Mouse (Mus musculus): ENCODE data around the gene Gpc6. TPM values are rescaled to one million over a fixed set of nuclear protein-coding genes. Genes with fewer than 3 reads are reported as not detected.

Gene Gpc6
- polyA plus RNA-seq, 1 experiment from 2014 or later = 31.2 TPM

- no peaks in the 10 kb centered on the region for H3K27me3 ChIP-seq (ENCODE audit: control insufficient read depth, insufficient read depth, low read length)
- no peak overlapping the region for H3K27ac ChIP-seq (ENCODE audit: low read depth, low read length)
- no peak overlapping the region for H3K4me3 ChIP-seq (ENCODE audit: low read depth, low read length)
- WGBS = 71% methylated on average over 6 of the region's 6 CpGs
- H3K9ac ChIP-seq (ENCODE audit: low read length) = no peak overlapping the region
- no peaks in the 10 kb centered on the region for H3K9me3 ChIP-seq (ENCODE audit: control insufficient read depth, low read length)
- DNase-seq (ENCODE audit: low spot score) (no peak), ATAC-seq (ENCODE audit: insufficient read depth, low FRiP score, low TSS enrichment) (no peak)
- no peak overlapping the region for H3K4me2 ChIP-seq (ENCODE audit: low read depth)
- no peaks in the 10 kb centered on the region for H3K36me3 ChIP-seq (ENCODE audit: control insufficient read depth, insufficient read depth, low read length)
- no peaks in the 10 kb centered on the region for H3K4me1 ChIP-seq (ENCODE audit: control insufficient read depth, insufficient read depth, low read length)
Measured at GRCm38 (mm10) chr14:117498785-117499184, 573.7 kb downstream of the Gpc6 start.

DNA sequence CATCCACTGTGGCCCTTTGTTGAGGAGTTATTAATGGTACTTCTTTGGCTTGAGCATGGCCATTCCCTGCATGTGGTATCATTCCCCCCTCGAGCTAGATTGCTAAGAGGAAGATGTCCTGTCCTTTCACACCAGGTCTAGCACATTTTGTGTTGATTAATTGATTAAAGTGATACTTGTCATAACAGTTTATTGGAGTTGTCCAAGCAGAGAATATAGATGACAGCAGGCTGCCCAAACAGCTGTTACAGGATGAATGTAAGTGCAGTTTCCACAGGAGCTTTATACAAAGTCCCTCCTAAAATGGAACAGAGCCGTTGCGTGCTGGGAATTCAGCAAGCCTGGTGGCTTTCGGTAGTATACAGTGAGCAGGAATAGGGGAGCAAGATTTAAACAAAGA, 574.2 kb downstream of the Gpc6 start:
- Histone ChIP-seq H3K9ac (ENCODE audit: low read length) (no peak overlapping the region), H3K4me3 (ENCODE audit: low read depth, low read length) (no peak overlapping the region), H3K4me2 (ENCODE audit: low read depth) (no peak overlapping the region), H3K36me3 (ENCODE audit: control insufficient read depth, insufficient read depth, low read length) (no peaks in the 10 kb centered on the region), H3K27me3 (ENCODE audit: control insufficient read depth, insufficient read depth, low read length) (no peaks in the 10 kb centered on the region), H3K27ac (ENCODE audit: low read depth, low read length) (no peak overlapping the region), H3K4me1 (ENCODE audit: control insufficient read depth, insufficient read depth, low read length) (no peaks in the 10 kb centered on the region), H3K9me3 (ENCODE audit: control insufficient read depth, low read length) (no peaks in the 10 kb centered on the region)
- ATAC-seq (ENCODE audit: insufficient read depth, low FRiP score, low TSS enrichment) = no peak
- WGBS = 69% methylated on average over 4 of the region's 4 CpGs
- no peak for DNase-seq (ENCODE audit: low spot score)

- Histone ChIP-seq H3K36me3 (ENCODE audit: control insufficient read depth, insufficient read depth, low read length) (no peaks in the 10 kb centered on the region), H3K4me1 (ENCODE audit: control insufficient read depth, insufficient read depth, low read length) (no peaks in the 10 kb centered on the region), H3K4me2 (ENCODE audit: low read depth) (no peak overlapping the region), H3K27ac (ENCODE audit: low read depth, low read length) (no peak overlapping the region), H3K9ac (ENCODE audit: low read length) (no peak overlapping the region), H3K27me3 (ENCODE audit: control insufficient read depth, insufficient read depth, low read length) (no peaks in the 10 kb centered on the region), H3K9me3 (ENCODE audit: control insufficient read depth, low read length) (no peaks in the 10 kb centered on the region), H3K4me3 (ENCODE audit: low read depth, low read length) (no peak overlapping the region)
- ATAC-seq (ENCODE audit: insufficient read depth, low FRiP score, low TSS enrichment) (no peak), DNase-seq (ENCODE audit: low spot score) (no peak)
- WGBS = 74% methylated on average over 2 of the region's 2 CpGs
Measured at GRCm38 (mm10) chr14:117514829-117515228, 589.7 kb downstream of the Gpc6 start.

- ATAC-seq (ENCODE audit: insufficient read depth, low FRiP score, low TSS enrichment) = no peak
- no peak for DNase-seq (ENCODE audit: low spot score)
Measured at GRCm38 (mm10) chr14:117519574-117519973, 594.5 kb downstream of the Gpc6 start.

GRCm38 (mm10) chr14:117520706-117521105, 595.6 kb downstream of the Gpc6 start:
- 89% methylated on average over 2 of the region's 2 CpGs for WGBS
- no peaks in the 10 kb centered on the region for H3K27me3 ChIP-seq (ENCODE audit: control insufficient read depth, insufficient read depth, low read length)
- no peaks in the 10 kb centered on the region for H3K36me3 ChIP-seq (ENCODE audit: control insufficient read depth, insufficient read depth, low read length)
- no peaks in the 10 kb centered on the region for H3K4me1 ChIP-seq (ENCODE audit: control insufficient read depth, insufficient read depth, low read length)
- no peak for DNase-seq (ENCODE audit: low spot score)
- H3K9ac ChIP-seq (ENCODE audit: low read length) = no peak overlapping the region
- H3K4me3 ChIP-seq (ENCODE audit: low read depth, low read length) = no peak overlapping the region
- no peak overlapping the region for H3K4me2 ChIP-seq (ENCODE audit: low read depth)
- H3K27ac ChIP-seq (ENCODE audit: low read depth, low read length) = no peak overlapping the region
- ATAC-seq (ENCODE audit: insufficient read depth, low FRiP score, low TSS enrichment) = no peak
- H3K9me3 ChIP-seq (ENCODE audit: control insufficient read depth, low read length) = no peaks in the 10 kb centered on the region

More at GRCm38 (mm10) chr14:117519574-117519973, 594.5 kb downstream of the Gpc6 start:
- Histone ChIP-seq H3K27me3 (ENCODE audit: control insufficient read depth, insufficient read depth, low read length) (no peaks in the 10 kb centered on the region), H3K27ac (ENCODE audit: low read depth, low read length) (no peak overlapping the region), H3K4me2 (ENCODE audit: low read depth) (no peak overlapping the region), H3K4me1 (ENCODE audit: control insufficient read depth, insufficient read depth, low read length) (no peaks in the 10 kb centered on the region), H3K9me3 (ENCODE audit: control insufficient read depth, low read length) (no peaks in the 10 kb centered on the region), H3K4me3 (ENCODE audit: low read depth, low read length) (no peak overlapping the region), H3K9ac (ENCODE audit: low read length) (no peak overlapping the region), H3K36me3 (ENCODE audit: control insufficient read depth, insufficient read depth, low read length) (no peaks in the 10 kb centered on the region)
- 82% methylated on average over 8 of the region's 8 CpGs for WGBS

DNA sequence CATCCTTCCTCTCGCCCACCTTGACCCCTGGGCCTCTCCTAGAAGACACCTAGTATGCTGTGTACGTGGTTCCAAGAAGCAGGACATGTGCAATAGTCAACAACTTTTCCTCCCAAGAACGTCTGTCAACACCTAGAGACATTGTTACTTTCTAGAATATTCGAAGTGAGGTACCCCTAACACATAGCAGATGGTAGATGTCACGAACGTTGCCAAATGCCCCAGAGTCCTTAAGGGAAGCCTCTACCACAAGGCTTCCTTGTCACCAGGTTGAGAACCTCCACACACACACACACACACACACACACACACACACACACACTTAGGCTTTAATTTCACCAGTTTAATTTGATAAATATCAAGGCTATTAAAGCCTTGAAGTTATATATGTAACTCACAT, 600.0 kb downstream of the Gpc6 start:
- DNase-seq (ENCODE audit: low spot score) (no peak), ATAC-seq (ENCODE audit: insufficient read depth, low FRiP score, low TSS enrichment) (no peak)
- no peaks in the 10 kb centered on the region for H3K4me1 ChIP-seq (ENCODE audit: control insufficient read depth, insufficient read depth, low read length)
- H3K9ac ChIP-seq (ENCODE audit: low read length) = no peak overlapping the region
- WGBS = 82% methylated on average over 6 of the region's 6 CpGs
- no peak overlapping the region for H3K4me2 ChIP-seq (ENCODE audit: low read depth)
- no peaks in the 10 kb centered on the region for H3K27me3 ChIP-seq (ENCODE audit: control insufficient read depth, insufficient read depth, low read length)
- H3K36me3 ChIP-seq (ENCODE audit: control insufficient read depth, insufficient read depth, low read length) = no peaks in the 10 kb centered on the region
- no peak overlapping the region for H3K27ac ChIP-seq (ENCODE audit: low read depth, low read length)
- no peak overlapping the region for H3K4me3 ChIP-seq (ENCODE audit: low read depth, low read length)
- H3K9me3 ChIP-seq (ENCODE audit: control insufficient read depth, low read length) = no peaks in the 10 kb centered on the region

DNA sequence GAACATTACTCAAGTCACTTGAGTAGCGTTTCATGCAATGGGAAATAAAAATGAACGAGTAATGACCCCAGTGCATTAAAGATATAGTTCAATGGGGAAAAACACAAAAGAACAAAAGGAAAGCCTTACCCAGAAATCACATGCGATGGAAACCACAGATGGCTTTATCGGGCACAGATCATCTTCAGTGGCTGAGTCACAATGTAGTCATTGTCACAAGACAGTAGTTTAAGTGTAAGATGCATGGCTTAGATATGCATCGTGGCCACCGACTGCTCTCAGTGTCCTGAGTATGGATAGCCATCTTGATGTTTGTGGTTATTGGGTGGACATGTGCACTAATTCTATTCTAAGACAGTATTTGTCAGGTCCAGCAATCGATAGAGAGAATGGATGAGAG, 601.9 kb downstream of the Gpc6 start:
- Histone ChIP-seq H3K9ac (ENCODE audit: low read length) (no peak overlapping the region), H3K36me3 (ENCODE audit: control insufficient read depth, insufficient read depth, low read length) (no peaks in the 10 kb centered on the region), H3K4me1 (ENCODE audit: control insufficient read depth, insufficient read depth, low read length) (no peaks in the 10 kb centered on the region), H3K4me2 (ENCODE audit: low read depth) (no peak overlapping the region), H3K4me3 (ENCODE audit: low read depth, low read length) (no peak overlapping the region), H3K27me3 (ENCODE audit: control insufficient read depth, insufficient read depth, low read length) (no peaks in the 10 kb centered on the region), H3K9me3 (ENCODE audit: control insufficient read depth, low read length) (no peaks in the 10 kb centered on the region), H3K27ac (ENCODE audit: low read depth, low read length) (no peak overlapping the region)
- no peak for ATAC-seq (ENCODE audit: insufficient read depth, low FRiP score, low TSS enrichment)
- no peak for DNase-seq (ENCODE audit: low spot score)
- WGBS = 86% methylated on average over 7 of the region's 7 CpGs

DNA sequence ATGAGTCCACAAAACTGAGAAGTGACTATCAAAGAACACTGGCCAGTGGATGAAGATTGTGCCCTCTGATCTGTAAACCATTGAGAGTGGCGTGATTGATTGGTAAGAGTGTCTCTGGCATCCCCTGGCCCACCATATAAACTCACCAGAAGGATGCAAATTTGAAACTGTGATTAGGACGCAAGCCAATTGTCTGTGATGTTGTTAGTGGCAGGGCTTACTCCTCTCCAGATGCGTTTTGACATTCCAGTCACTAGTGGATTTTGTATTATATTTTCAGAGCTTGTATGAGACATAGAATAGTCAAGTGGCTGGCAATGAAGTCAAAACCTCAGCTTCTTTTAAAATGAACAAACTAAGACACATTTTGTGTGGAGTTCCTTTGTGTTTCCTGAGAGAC, 604.3 kb downstream of the Gpc6 start:
- no peak overlapping the region for H3K4me3 ChIP-seq (ENCODE audit: low read depth, low read length)
- no peaks in the 10 kb centered on the region for H3K27me3 ChIP-seq (ENCODE audit: control insufficient read depth, insufficient read depth, low read length)
- DNase-seq (ENCODE audit: low spot score) (no peak), ATAC-seq (ENCODE audit: insufficient read depth, low FRiP score, low TSS enrichment) (no peak)
- no peak overlapping the region for H3K4me2 ChIP-seq (ENCODE audit: low read depth)
- no peaks in the 10 kb centered on the region for H3K36me3 ChIP-seq (ENCODE audit: control insufficient read depth, insufficient read depth, low read length)
- H3K9me3 ChIP-seq (ENCODE audit: control insufficient read depth, low read length) = no peaks in the 10 kb centered on the region
- no peak overlapping the region for H3K27ac ChIP-seq (ENCODE audit: low read depth, low read length)
- 86% methylated on average over 3 of the region's 3 CpGs for WGBS
- H3K4me1 ChIP-seq (ENCODE audit: control insufficient read depth, insufficient read depth, low read length) = no peaks in the 10 kb centered on the region
- no peak overlapping the region for H3K9ac ChIP-seq (ENCODE audit: low read length)

GRCm38 (mm10) chr14:117552776-117553175, 627.7 kb downstream of the Gpc6 start:
- Histone ChIP-seq H3K4me2 (ENCODE audit: low read depth) (no peak overlapping the region), H3K27me3 (ENCODE audit: control insufficient read depth, insufficient read depth, low read length) (no peaks in the 10 kb centered on the region), H3K27ac (ENCODE audit: low read depth, low read length) (no peak overlapping the region), H3K36me3 (ENCODE audit: control insufficient read depth, insufficient read depth, low read length) (no peaks in the 10 kb centered on the region), H3K9ac (ENCODE audit: low read length) (no peak overlapping the region), H3K4me3 (ENCODE audit: low read depth, low read length) (no peak overlapping the region), H3K9me3 (ENCODE audit: control insufficient read depth, low read length) (no peaks in the 10 kb centered on the region), H3K4me1 (ENCODE audit: control insufficient read depth, insufficient read depth, low read length) (no peaks in the 10 kb centered on the region)
- no peak for ATAC-seq (ENCODE audit: insufficient read depth, low FRiP score, low TSS enrichment)
- no peak for DNase-seq (ENCODE audit: low spot score)
